Mouse (Mus musculus) left cerebral cortex, postnatal 25 days (tissue): Measurements from ENCODE around the gene Col11a2. TPM values are rescaled to one million over a fixed set of nuclear protein-coding genes. Genes with fewer than 3 reads are reported as not detected.
"Not testable (repeated sequence)": the region's sequence is repeated elsewhere in the genome, so short reads cannot be mapped to it uniquely, and the experiment has no call there.

Experiments
- DNase-seq, 2 experiments: peaks; one replicate each; pipeline ENCODE4 v3.0.0; 2022; ENCODE audit warnings: low spot score in 2 of 2, mixed read lengths in 1 of 2
- intact Hi-C: fragments of 180-260 bp; cut with DNase I; formaldehyde crosslinking; loops from one replicate; pipeline ENCODE4 v1.15.1; 2025
- total RNA-seq, 2 experiments: library from RNA; stranded (reverse); gene quantifications; 2 replicates each; pipeline ENCODE4 v1.2.3; 2021

Col11a2 gene
- total RNA-seq = 10 to 100 TPM; 14.1 to 14.6 TPM

DNA sequence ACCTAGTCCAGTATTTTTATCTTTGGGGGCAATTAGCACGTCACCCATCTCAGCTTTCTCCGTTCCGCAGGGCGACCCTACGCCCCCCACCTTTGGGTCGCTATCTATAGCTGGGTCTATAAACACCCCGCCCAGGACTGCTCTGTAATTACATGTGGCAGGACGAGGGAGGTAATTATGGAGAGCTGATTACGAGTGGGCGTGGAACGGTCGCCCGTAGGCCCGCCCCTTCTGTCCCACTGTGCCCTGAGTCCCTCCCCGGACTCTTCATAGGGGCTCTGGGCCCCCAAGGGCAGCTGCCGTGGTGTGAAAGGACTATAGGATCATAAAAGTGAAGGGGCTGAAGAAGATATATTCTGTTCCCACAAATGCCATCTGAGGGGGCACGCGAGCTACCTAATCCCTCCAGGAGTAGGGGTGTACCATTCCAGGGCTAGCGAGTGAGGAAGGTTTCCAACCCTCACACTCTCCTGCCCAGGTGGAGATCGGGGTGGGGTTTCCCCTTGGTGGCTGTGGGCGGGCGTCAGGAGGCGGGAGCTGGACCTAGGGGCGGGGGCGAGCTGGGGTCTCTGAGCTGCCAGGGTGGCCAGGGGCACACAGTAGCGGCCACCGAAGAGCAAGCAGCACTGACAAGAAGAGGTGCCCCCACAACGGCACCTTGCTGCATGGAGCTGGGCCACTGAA is at the start of gene Col11a2:
Gene Col11a2, plus strand, starts transcription at position 560 of the 684 bp plus-strand sequence.
- no peak for DNase-seq
- intact Hi-C loops = no loop called here

DNA sequence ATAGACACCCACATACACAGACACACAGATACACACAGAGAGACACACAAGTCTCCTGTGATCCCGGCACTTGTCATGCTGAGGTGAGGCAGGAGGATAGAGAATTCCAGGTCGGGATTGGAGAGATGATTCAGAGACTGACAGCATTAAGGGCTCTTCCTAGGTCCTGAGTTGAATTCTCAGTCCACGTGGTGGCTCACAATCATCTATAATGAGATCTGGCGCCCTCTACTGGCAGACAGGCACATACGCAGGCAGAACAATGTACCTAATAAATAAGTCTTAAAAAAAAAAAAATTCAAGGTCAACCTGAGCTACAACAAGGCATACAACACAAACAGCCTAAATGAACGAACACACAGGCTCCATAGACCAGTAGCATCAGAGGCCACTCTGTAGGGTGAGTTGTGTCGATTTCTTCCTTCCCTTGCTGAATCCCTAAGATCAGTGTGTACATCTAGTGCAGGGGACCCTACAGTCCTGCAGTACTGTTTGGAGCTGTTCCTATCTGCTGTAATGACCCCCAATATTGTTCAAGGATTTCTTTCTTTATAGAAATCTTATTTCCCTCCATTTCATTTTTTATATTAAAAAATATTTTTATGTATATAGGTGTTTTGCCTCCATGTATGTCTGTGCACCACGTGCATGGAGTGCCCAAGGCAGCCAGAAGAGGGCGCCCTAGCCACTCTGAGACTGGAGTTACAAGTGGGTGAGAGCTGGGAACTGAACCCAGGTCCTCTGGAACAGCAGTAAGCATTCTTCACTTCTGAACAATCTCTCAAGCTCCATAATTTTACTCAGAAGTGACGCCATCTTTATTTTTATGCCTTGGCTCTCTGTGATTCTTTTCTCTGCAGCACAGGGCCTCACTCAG is 47.2 kb upstream of the Col11a2 start:
- peak; percentile 37 to 42 for DNase-seq
- intact Hi-C loops = loop anchor here (1.0 kb wide), 1 partner anchor 24 kb away; no protein-coding TSS in a partner anchor

DNA sequence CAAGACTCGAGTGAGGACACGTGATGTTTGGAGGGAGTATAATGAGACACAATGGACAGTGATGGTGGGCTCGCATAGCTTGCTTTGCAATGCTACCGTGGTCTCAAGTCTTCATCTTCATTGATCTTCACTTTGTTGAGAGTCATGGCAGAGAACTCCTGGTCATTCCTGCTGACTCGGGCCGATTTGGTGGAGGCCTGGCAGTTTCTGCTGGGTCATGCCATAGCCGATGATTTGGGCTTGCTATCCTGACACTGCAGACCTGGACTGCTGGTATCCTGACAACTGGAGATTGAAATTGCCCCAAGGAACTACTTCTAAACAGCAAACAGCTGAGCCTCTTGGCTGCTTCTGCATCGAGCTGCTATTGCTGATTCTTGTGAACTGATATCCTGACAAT is 44.3 kb upstream of the Col11a2 start:
- intact Hi-C loops = loop anchor here (5.0 kb wide), 1 partner anchor 1297 kb away; no protein-coding TSS in a partner anchor
- DNase-seq = no peak

DNA sequence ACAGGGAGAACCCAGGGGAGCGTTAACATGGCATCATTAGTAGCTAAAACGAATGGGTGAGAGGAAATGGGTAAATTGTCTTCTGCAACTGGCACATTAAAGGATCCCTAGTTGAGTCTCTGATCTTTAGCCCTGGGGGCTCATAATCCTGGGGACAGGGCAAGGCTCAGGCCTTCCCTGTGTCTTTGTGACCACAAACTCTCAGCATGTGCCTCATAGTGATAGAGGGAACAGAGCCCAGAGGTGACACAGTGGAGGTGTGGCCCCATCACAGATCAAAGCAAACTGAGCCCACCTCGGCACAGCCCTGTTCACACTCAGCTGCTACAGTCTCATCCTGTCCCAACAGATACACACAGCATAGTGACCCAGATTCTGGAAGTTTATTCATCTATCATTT is 43.6 kb upstream of the Col11a2 start:
- DNase-seq = no peak
- intact Hi-C loops = loop anchor here (5.0 kb wide), 1 partner anchor 1297 kb away; no protein-coding TSS in a partner anchor

DNA sequence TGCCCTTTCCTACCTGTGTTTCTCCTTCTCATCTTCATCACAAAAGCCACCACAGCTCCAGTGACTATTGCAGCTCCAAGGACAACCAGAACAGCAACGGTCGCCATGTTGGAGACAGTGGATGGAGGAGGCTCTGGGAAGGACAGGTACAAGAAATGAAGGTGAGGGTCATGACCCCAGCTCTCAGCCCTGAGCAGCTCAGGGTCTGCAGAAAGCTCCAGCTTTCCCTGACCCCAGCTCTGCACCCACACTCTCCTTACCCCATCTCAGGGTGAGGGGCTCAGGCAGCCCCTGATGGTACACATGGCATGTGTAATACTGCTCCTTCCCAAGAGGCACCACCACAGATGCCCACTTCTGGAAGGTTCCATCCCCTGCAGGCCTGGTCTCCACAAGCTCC is 42.2 kb upstream of the Col11a2 start:
- DNase-seq = not testable (repeated sequence)
- intact Hi-C loops = loop anchor here (5.0 kb wide), 1 partner anchor 1295 kb away; no protein-coding TSS in a partner anchor

DNA sequence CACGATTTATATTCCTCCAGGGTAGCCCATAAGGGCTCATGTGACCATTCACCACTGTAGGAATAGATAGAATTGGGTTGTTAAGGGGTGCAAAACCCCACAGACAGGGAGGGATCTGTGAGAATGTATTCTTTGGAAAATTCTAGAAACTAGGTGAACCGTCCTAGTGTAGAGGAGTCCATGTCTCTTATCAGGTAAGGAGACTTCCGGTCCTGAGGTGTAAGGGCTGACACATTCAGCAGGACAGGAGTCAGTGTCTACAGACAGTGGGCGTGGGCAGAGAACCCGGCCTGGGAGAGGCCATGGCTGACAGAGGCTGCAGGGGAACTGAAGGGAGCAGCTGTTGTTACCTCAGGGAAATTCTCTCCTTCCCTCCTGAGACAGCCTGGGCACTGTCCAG is 40.5 kb upstream of the Col11a2 start:
- DNase-seq = not testable (repeated sequence)
- intact Hi-C loops = loop anchor here (5.0 kb wide), 1 partner anchor 1294 kb away; no protein-coding TSS in a partner anchor

DNA sequence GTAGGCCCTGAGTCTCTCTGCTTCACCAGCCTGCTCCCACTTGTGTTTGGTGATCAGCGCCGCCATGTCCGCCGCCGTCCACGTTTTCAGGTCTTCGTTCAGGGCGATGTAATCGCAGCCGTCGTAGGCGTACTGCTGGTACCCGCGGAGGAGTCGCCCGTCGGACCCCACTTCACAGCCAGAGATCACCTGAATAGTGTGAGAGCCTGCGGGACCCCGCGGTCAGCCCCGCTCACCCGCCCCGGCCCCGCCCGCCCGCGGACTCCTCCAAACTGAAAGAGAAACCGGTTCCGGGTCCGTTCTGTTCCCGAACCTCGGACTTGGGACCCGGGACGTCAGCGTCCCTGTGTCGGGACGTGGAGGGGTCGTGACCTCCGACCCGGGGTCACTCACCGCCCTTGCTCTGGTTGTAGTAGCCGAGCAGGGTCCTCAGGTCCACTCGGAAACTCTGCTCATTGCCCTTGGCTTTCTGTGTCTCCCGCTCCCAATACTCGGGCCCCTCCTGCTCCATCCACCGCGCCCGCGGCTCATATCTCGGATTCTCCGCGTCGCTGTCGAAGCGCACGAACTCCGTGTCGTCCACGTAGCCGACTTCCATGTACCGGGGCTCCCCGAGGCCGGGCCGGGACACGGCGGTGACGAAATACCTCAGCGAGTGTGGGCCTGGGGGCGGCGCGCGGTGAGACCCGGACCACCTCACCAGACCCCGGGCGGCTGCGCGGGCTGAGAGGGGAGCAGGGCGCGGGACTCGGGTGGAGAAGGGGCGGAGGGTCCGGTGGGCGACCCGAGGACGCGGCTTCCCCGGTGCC is 39.7 kb upstream of the Col11a2 start:
- DNase-seq = no peak
- intact Hi-C loops = loop anchor here (5.0 kb wide), 1 partner anchor 1293 kb away; no protein-coding TSS in a partner anchor

DNA sequence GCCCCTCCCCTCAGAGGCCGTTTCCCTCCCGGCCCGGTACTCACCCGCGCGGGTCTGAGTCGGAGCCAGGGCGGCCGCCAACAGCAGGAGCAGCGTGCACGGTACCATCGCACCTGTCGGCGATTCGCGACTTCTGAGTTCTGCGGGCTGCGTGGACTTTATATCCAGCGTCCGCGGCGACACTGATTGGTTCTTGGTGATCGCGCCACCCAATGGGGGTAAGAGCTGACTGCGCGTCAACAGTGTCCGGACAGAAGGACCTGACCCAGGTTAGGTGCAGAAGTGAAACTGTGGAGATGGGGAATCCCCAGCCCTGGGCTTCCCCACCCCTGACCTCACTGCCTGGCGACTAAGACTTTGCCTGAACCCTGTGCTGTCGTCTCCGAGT is 39.1 kb upstream of the Col11a2 start, which contains the start of gene H2-K1:
Gene H2-K1, minus strand, starts transcription at position 198 of the 388 bp plus-strand sequence.
- peak; percentile 71 to 74 for DNase-seq
- intact Hi-C loops = no loop called here

DNA sequence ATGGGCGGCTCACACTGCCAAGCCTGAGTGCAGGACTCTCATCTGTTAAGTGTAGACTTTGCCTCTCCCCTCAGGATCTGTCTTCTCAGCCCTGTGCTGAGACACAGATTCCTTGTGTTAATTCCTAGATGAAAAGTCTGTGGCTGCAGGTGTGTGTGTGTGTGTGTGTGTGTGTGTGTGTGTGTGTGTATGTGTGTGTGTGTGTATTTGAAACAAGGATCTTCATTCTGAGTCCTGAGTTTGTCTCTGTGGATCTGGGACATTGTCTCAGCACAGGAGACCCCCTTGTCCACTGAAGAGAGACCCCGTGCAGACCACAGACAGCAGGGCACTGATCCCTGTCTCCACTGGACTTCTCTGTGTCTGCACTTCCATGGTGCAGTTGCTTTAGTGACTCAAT is 38.4 kb upstream of the Col11a2 start:
- intact Hi-C loops, DNase-seq: not testable (repeated sequence)

DNA sequence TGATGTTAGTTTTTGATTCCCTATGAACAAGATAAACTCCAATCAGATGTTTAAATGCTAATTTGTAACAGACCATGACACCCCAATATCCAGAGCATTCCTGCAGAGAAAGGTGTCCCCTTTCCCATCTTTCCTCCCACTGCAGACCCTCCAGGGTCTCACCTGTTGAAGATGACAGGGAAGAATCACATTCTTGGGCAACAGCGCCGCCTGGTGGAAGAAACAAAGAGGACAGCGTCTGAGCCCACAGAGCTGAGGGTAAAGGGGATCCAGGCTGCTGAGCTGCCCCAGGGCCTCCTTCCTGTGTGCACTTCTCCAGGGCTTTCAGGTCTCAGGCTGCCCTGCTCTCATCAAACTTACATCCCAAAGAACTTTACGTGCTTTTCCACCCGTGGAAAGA is 35.8 kb upstream of the Col11a2 start:
- intact Hi-C loops = no loop called here
- no peak for DNase-seq

DNA sequence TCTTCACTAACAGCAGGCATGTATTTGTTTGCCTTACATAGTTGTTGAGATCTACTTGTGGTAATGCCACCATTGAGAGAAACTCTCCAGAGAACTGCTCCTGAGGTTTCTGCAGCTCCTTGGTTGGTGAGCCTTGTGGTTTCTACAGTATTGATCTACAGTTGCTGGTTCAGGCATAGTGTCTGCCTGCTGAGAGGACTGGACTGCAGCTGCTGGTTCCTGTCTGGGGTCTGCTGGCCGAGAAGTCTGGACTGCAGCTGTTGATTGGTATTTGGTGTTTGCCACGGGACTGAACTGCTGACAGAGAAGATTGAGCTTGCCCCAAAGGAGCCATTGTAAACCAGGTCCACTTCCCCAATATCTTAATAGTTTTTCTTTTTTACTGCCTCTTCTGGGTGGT is 32.7 kb upstream of the Col11a2 start:
- no peak for DNase-seq
- intact Hi-C loops = no loop called here

DNA sequence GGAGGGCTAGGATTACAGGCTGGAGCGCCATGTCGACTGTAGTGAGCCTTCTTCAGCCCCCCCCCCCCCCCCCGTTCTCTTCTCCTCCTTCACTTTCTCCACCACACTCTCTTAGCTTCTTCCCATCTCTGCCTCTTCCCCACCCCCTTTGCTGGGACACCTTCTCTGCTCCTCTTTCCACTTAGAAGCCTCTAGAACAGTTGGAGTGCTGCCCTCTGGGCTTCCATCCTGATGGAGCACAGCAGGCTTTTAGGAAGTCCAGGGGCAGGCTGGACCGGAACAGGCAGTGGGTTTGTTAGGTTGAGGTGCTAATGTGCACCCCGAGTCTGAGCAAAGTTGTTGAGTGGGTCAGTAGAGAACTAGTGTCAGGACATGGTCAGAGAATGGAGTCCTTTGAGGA is 29.1 kb upstream of the Col11a2 start:
- intact Hi-C loops = loop anchor here (5.0 kb wide), 2 partner anchors 38 to 1262 kb away; no protein-coding TSS in a partner anchor
- DNase-seq = no peak

DNA sequence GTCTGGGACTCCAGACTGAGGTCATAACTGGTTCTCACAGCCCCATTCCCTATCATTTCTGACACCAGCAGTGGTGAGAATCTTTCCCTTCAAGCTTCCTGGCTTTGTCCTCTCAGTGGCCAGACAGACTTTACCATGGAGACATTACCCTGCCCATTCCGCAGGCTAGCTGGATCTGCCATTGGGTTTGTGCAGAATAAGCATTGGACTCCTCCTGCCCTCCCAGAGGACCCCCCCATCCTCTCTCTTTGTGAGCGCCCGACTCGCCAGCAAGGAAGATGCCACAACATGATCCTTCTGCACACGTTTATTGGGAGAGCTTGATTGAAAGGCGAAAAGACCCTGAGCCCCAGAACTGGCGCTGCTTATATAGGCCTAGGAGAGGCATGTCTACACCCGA is 25.8 kb upstream of the Col11a2 start:
- DNase-seq = no peak
- intact Hi-C loops = loop anchor here (5.0 kb wide), 2 partner anchors 41 to 1259 kb away; no protein-coding TSS in a partner anchor

DNA sequence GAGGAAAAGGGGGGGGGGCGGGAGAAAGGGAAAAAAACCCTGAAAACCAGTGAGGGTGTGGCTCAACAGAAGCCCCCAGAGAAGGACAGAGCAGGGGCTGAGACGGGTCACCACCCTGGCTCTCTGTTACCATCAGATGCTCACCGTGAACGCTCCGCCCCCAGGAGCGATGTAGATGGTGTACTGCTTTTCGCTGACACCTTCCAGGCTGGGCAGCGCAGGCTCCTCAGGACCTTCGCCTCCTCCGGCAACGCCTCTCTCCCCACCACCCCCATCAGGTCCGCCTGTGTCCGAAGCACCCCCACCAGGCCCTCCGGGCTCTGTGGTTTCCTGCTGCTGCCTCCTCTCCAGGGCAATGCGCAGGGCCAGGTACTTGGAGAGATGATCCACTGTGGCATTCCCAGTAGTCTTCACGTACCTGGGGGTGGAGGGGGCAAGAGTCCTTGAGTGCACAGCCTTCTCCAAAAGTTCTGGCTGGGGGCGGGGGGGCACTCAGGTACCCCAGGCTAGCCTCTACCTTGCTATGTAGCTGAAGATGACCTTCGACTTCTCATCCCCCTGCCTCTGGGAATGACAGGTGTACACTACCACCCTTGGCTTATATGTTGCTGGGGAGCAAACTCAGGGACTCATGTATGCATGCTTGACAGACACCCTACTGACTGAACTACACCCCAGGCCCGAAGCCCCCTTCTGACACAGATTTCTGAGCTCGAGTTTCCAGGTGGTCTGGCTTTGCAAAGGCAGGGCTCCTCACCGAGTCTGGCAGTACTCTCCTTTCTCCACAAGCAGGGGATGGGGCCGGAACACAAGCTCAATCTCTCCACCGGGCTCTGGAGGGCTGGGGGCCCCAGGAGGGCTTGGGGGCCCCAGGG is 17.5 kb upstream of the Col11a2 start:
- DNase-seq = no peak
- intact Hi-C loops = loop anchor here (2.0 kb wide), 1 partner anchor 65 kb away; the partner anchor contains the start of gene Rps18

DNA sequence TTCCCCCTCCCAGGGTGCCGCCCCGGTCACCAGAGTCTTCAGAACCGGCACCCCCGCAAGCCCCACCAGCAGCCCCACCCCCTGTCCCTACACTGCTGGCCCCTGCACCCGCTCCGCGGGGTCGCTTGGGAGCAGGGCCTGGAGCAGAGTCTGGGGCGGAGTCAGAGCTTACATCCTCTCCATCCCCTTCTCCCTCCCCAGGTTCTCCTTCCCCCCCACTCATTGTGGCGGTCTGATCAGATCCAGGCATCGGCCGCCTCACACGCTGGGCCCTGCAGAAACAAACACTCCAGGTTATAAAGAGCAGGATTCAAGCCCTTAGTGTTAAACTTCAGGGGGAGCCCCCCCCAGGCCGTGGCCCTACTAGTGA is 16.8 kb upstream of the Col11a2 start:
- no peak for DNase-seq
- intact Hi-C loops = no loop called here

DNA sequence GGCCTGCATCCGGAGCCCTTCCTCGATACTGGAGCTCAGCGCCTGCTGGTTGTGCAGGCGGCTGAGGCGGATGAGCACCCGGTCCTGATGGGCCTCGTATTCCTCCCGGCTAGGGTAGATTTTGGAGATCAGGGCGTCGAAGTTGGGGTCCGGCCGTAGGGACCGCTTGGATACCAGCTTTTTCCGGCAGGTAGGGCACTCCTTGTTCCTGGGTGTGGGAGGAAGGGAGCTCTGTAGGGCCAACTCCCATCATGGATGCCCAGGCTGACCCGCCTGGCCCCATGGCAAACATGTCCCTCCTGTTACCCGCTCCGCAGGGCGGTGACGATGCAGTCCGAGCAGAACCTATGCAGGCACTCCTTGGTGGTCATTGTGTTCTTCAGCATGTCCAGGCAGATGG is 16.2 kb upstream of the Col11a2 start:
- no peak for DNase-seq
- intact Hi-C loops = no loop called here

DNA sequence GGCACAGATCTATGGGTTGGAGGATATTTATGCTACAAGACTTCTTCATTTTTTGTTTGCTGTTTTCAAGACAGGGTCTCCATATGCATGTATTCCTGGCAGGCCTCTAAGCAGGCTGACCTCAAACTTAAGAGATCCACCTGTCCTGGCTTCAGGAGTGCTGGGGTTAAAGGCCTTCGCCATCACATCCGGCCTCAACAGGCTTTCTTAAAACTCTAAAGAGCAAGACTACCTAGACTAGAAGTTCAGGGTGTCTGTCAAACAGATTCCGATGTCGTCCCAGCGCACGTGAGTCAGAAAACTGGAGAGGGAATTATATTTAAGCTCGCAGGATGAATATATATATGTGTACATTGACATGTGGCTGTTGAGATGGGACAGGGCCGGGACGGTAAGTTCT is 15.6 kb upstream of the Col11a2 start:
- intact Hi-C loops = no loop called here
- DNase-seq = no peak

DNA sequence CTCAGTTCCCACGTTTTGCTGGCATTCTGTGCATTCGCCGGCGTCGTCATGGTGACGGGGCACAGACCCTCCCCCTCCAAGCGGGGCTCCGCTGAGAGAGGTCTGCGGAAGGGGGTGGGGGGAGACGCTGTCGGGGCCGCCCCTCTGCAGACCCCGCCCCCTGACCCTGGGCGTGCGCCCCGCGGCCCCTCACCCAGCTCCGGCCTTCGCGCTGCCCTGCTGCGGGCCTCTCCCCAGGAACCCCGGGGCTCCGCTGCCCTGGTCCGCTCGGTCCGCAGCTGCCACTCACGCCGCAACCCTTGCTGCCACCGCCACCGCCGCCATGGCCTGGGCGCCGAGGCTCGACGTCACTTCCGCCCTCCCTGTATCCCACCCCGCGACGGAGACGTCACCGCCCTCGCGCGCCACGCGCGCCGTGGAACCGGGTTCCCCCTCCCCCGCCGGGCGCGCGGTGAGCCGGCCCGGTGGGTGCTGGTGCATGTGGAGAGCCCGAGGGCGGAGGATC is 14.9 kb upstream of the Col11a2 start, which contains the start of gene Ring1:
Gene Ring1, minus strand, starts transcription at position 364 of the 505 bp plus-strand sequence.
- intact Hi-C loops = no loop called here
- peak; percentile 91 to 93 for DNase-seq
